Mouse (Mus musculus): ENCODE results near the gene Trim2.

Trim2 gene

GRCm38 (mm10) chr3:84253655-84254519 lies 52.8 kb downstream of the Trim2 start:
- no peak for DNase-seq

GRCm38 (mm10) chr3:84252776-84253654 lies 53.7 kb downstream of the Trim2 start:
- DNase-seq, result no peak

- no peak for DNase-seq
These were observed 55.0 kb downstream of the Trim2 start for GRCm38 (mm10) chr3:84251721-84252120.

GRCm38 (mm10) chr3:84250275-84250674 lies 56.4 kb downstream of the Trim2 start:
- no peak for DNase-seq

GRCm38 (mm10) chr3:84247789-84248188 lies 58.9 kb downstream of the Trim2 start:
- no peak for DNase-seq

GRCm38 (mm10) chr3:84246421-84246861 lies 60.2 kb downstream of the Trim2 start:
- no peak for DNase-seq

- DNase-seq, result no peak
These were observed 63.6 kb downstream of the Trim2 start for GRCm38 (mm10) chr3:84243116-84243515.

GRCm38 (mm10) chr3:84242497-84242896 lies 64.2 kb downstream of the Trim2 start:
- DNase-seq, result no peak

GRCm38 (mm10) chr3:84241098-84241497 lies 65.6 kb downstream of the Trim2 start:
- no peak for DNase-seq

- no peak for DNase-seq
These were observed 71.0 kb downstream of the Trim2 start for GRCm38 (mm10) chr3:84235420-84236304.

GRCm38 (mm10) chr3:84234562-84234961 lies 72.1 kb downstream of the Trim2 start:
- DNase-seq, result no peak

- DNase-seq, result no peak
These were observed 72.8 kb downstream of the Trim2 start for GRCm38 (mm10) chr3:84233663-84234415.

GRCm38 (mm10) chr3:84232312-84232711 lies 74.4 kb downstream of the Trim2 start:
- no peak for DNase-seq

GRCm38 (mm10) chr3:84230988-84231387 lies 75.7 kb downstream of the Trim2 start:
- no peak for DNase-seq

- peak; percentile 51 to 59 for DNase-seq
These were observed 77.8 kb downstream of the Trim2 start for GRCm38 (mm10) chr3:84228911-84229310.

GRCm38 (mm10) chr3:84228203-84228870 lies 78.3 kb downstream of the Trim2 start:
- DNase-seq, result peak; percentile 78 to 79

- DNase-seq, result no peak
These were observed 79.0 kb downstream of the Trim2 start for GRCm38 (mm10) chr3:84227628-84228027.

- DNase-seq, result peak; percentile 21 to 23
These were observed 81.7 kb downstream of the Trim2 start for GRCm38 (mm10) chr3:84224982-84225381.

GRCm38 (mm10) chr3:84220748-84221147 lies 85.9 kb downstream of the Trim2 start:
- DNase-seq, result peak; percentile 34

- peak in 1 of 2 experiments; percentile 4 for DNase-seq
These were observed 86.4 kb downstream of the Trim2 start for GRCm38 (mm10) chr3:84220326-84220725.

GRCm38 (mm10) chr3:84219720-84220273 lies 86.9 kb downstream of the Trim2 start:
- DNase-seq, result peak in 1 of 2 experiments; percentile 9
